Mouse (Mus musculus): ENCODE measurements at regions not wholly inside any gene's neighbourhood (a gene's known extent, or its start where the extent isn't known, plus 50 kb on each side); places are given as distances from the start of the nearest gene placed in this dataset.

DNA sequence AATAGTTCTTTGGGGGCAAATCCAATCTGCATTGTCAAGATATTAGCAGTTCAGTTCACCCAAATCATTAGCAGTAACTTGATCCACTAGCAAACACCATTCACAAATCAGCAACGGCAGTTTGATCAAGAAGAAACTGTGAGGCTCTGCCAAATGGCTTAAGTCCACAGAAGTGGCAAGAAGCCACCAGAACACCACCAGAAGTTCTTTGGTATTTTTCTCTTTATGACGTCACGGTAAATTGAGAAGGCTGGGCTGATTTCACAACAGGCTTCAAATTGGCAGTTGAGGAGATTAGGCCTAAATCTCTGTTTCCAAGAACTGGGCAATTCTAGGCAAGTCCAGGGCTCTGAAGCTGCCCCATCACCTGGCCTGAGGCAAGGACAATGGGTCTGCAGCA is 98.6 kb upstream of the 4930535I16Rik start:
- TF ChIP-seq CTCF (IDR thresholded peaks at IDR 0.05; ENCODE audit: low read depth, low read length) (no peak), EP300 (IDR thresholded peaks at IDR 0.05; ENCODE audit: insufficient read depth, low read depth, low read length) (no peak), POLR2A (IDR thresholded peaks at IDR 0.05; ENCODE audit: insufficient read depth, low read length) (no peak)

Measured in ES-Bruce4 (cell line).